Mouse (Mus musculus) lung, adult 2 months (tissue): ENCODE results near the gene Hps4.

Experiments used
- CTCF ChIP-seq: fragments of 200-500 bp; IDR thresholded peaks from 2 replicates; pipeline ENCODE4 v1.5.1; 2011; ENCODE audit warnings: mild to moderate bottlenecking, low read length, control low read depth; ENCODE audit not compliant: insufficient read depth
- POLR2A ChIP-seq: fragments of 200-500 bp; IDR thresholded peaks from 2 replicates; pipeline ENCODE4 v1.6.1; 2011; ENCODE audit warnings: low read depth, mild to moderate bottlenecking, control low read depth, low read length, borderline replicate concordance; ENCODE audit errors: extremely low read depth

- TF ChIP-seq CTCF (no peak), POLR2A (peak; percentile 91; the same call in 1 of the 2 replicates)
These were observed 17.1 kb upstream of the Hps4 start, which contains the start of gene Tfip11 for GRCm38 (mm10) chr5:112325546-112326445.
